Mouse (Mus musculus) splenic B cell, adult 2 months (primary cell): ENCODE data around the gene Atp6v1b1.
A peak's percentile ranks its signal among the peaks of the same experiment; 100 is the strongest.

ENCODE experiments used
- DNase-seq: peaks from one replicate; pipeline ENCODE4 v3.0.0-alpha.2; 2011; ENCODE audit warnings: low read depth, low spot score
- H3K27me3 ChIP-seq: 2 replicates; pipeline ENCODE4 v1.6.1; 2012; ENCODE audit warnings: mild to moderate bottlenecking, low read length, moderate library complexity, mixed read lengths; ENCODE audit not compliant: control insufficient read depth, poor library complexity, insufficient read depth, severe bottlenecking
- H3K36me3 ChIP-seq: 2 replicates; pipeline ENCODE4 v1.6.1; 2012; ENCODE audit warnings: mild to moderate bottlenecking, low read length, moderate library complexity, mixed read lengths; ENCODE audit not compliant: control insufficient read depth, poor library complexity, insufficient read depth, severe bottlenecking

The Atp6v1b1 gene

GRCm38 (mm10) chr6:83711067-83711675 lies 31.6 kb upstream of the Atp6v1b1 start, which contains the start of gene Vax2:
TSS of gene Vax2 (plus strand) at chr6:83711264.
- no peaks in the 10 kb centered on the region; the same call in 1 of the 2 replicates for H3K27me3 ChIP-seq
- peak; percentile 32 for DNase-seq
- no peaks in the 10 kb centered on the region for H3K36me3 ChIP-seq

GRCm38 (mm10) chr6:83711725-83712475 lies 30.9 kb upstream of the Atp6v1b1 start:
- Histone ChIP-seq H3K27me3 (no peaks in the 10 kb centered on the region; the same call in 1 of the 2 replicates), H3K36me3 (no peaks in the 10 kb centered on the region)
- DNase-seq = no peak

GRCm38 (mm10) chr6:83713271-83714136 lies 29.3 kb upstream of the Atp6v1b1 start:
- Histone ChIP-seq H3K36me3 (no peaks in the 10 kb centered on the region), H3K27me3 (no peaks in the 10 kb centered on the region; the same call in 1 of the 2 replicates)
- DNase-seq = no peak

GRCm38 (mm10) chr6:83714221-83715123 lies 28.3 kb upstream of the Atp6v1b1 start:
- Histone ChIP-seq H3K27me3 (no peaks in the 10 kb centered on the region; the same call in 1 of the 2 replicates), H3K36me3 (no peaks in the 10 kb centered on the region)
- no peak for DNase-seq

GRCm38 (mm10) chr6:83715461-83716196 lies 27.2 kb upstream of the Atp6v1b1 start:
- no peak for DNase-seq
- H3K27me3 ChIP-seq = no peaks in the 10 kb centered on the region; the same call in 1 of the 2 replicates
- no peaks in the 10 kb centered on the region for H3K36me3 ChIP-seq

GRCm38 (mm10) chr6:83717026-83717425 lies 25.8 kb upstream of the Atp6v1b1 start:
- no peak for DNase-seq
- Histone ChIP-seq H3K36me3 (no peaks in the 10 kb centered on the region), H3K27me3 (no peaks in the 10 kb centered on the region; the same call in 1 of the 2 replicates)

GRCm38 (mm10) chr6:83722526-83722925 lies 20.3 kb upstream of the Atp6v1b1 start:
- no peak for DNase-seq
- no peaks in the 10 kb centered on the region for H3K27me3 ChIP-seq
- no peaks in the 10 kb centered on the region for H3K36me3 ChIP-seq

- Histone ChIP-seq H3K27me3 (no peaks in the 10 kb centered on the region), H3K36me3 (no peaks in the 10 kb centered on the region)
- DNase-seq = no peak
These were observed 15.6 kb upstream of the Atp6v1b1 start for GRCm38 (mm10) chr6:83727178-83727577.

GRCm38 (mm10) chr6:83728488-83728887 lies 14.3 kb upstream of the Atp6v1b1 start:
- H3K27me3 ChIP-seq = no peaks in the 10 kb centered on the region
- no peaks in the 10 kb centered on the region for H3K36me3 ChIP-seq
- DNase-seq = peak; percentile 52

- H3K36me3 ChIP-seq = no peaks in the 10 kb centered on the region
- H3K27me3 ChIP-seq = no peaks in the 10 kb centered on the region
These were observed 13.3 kb upstream of the Atp6v1b1 start for GRCm38 (mm10) chr6:83729350-83729970.

GRCm38 (mm10) chr6:83731128-83731527 lies 11.7 kb upstream of the Atp6v1b1 start:
- DNase-seq = peak; percentile 75
- H3K36me3 ChIP-seq = no peaks in the 10 kb centered on the region
- H3K27me3 ChIP-seq = no peaks in the 10 kb centered on the region

More at GRCm38 (mm10) chr6:83729350-83729970, 13.3 kb upstream of the Atp6v1b1 start:
- DNase-seq = no peak

GRCm38 (mm10) chr6:83737311-83737710 lies 5.5 kb upstream of the Atp6v1b1 start:
- H3K36me3 ChIP-seq = no peaks in the 10 kb centered on the region
- no peaks in the 10 kb centered on the region for H3K27me3 ChIP-seq
- no peak for DNase-seq

GRCm38 (mm10) chr6:83738596-83738995 lies 4.2 kb upstream of the Atp6v1b1 start:
- DNase-seq = no peak
- Histone ChIP-seq H3K36me3 (no peaks in the 10 kb centered on the region), H3K27me3 (no peaks in the 10 kb centered on the region)
